Mouse (Mus musculus): ENCODE results near the gene Kif5a. TPM values are rescaled to one million over a fixed set of nuclear protein-coding genes. Genes with fewer than 3 reads are reported as not detected.

Gene Kif5a
- 0.06 TPM for polyA plus RNA-seq (2017; shearing (Covaris generic))

DNA sequence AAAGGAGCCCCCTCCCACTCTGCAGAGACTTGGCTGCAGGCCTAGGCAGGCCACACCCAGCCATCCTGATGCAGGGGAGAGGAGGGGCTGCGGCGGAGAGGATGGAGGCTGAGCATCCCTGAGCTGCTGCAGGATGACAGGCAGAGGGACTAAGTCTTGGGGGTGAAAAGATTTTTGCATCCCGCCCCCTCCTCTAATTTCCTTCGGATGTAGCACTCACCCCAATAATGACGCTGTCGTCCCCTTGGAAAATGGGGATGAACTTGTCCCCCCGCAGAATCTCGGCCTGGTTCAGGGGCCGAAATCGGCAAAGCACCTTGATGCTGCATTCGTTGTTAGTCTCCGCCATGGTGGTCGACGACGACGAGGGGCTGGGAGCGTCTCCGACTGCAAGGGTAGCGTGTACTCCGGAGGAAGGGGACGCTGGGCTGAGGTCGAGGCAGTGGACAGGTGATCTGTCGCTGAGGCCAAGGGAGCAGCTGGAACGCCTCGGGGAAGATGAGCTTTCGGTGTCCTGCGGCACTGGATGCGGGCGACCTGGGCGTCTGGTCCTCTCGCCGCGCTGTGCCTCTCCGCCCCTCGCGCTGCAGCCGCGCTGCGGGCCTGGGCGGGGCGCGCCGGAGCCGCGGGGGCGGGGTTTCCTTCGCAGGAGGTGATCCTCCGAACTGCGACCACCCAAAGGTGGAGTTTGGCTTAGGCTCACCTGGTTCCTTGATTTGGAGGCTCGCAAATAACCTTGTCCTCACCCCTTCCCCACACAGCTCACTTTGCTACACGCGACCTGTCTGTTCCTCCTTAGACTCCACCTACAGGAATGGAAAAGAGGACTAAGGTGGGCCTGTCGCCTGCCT is at the start of gene Kif5a:
Gene Kif5a, minus strand, starts transcription at position 801 of the 851 bp plus-strand sequence.

GRCm38 (mm10) chr10:127311476-127312355 is 48.6 kb upstream of the Kif5a start, which contains the start of gene Mars:
TSS of gene Mars (minus strand) at chr10:127311786.

GRCm38 (mm10) chr10:127288800-127289572 is 25.8 kb upstream of the Kif5a start, which contains the start of gene Mbd6:
TSS of gene Mbd6 (minus strand) at chr10:127289018.

DNA sequence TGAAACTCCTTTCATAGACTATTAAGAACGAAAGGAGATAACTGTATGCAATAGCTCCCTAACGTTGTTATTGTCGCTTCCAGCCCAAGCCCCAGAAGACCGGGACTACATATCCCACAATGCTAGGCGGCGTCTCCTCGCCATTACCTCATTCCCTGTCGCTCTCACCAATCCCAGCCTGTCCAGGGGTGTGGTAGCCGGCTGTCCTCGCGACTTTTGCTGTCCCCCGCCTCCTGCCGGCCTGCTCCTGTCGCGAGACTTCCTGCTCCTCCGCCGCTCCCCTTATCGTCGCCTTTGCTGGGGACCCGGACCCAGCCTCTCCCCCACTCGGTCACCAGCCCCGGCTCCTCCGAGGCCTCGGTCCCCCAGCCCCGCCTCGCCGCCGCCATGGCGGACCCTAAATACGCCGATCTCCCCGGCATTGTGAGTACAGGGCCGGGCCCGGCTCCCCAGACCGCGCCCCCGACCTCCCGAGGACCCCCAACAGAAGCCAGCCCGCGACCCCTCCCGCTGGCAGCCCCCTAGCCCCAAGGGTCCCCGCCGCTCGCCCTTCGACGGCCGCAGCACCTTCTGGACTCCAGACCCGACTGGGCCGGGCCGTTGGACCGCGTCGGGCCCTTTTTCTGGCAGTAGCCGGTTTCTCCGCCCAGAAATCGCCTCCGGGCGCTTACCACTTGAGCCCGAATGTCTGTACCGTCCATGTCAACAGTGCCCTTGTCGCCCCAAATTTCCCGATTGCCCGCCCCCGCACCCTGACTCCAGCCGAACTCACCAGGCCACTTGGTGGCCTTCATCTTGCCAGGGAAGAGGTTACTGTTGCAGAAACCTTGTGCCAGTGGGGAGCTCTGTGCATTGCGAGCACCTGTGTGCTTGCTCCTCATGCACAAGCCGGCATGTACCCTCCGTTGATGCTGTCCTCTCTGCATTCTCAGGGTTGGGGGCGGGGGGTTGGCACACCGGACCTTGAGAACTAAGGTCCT is 3.3 kb upstream of the Kif5a start, which contains the start of gene Dctn2:
Gene Dctn2, plus strand, starts transcription at position 257 of the 980 bp plus-strand sequence.

DNA sequence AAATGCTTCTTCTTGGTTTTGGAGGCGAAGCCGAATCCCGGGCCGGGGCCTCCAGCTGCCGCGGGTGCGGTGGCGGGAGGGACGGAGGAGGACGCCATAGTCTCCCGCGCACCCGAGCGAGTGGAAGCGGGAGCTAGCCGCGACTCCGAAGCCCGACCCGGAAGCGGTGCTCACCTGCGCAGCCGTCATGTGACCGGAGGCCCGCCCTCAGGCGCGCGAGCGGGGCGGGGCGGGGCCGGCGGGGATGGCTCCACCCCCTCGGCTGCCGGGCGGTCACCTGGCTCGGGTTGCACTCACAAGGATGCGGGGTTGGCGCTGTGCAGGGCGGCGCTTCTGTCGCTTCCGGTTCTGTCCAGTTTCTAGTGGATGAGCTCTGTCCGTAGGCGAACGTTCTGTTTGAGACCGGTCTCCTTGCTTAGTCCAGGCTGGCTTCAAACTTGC is 51.7 kb downstream of the Kif5a start, which contains the start of gene Pip4k2c:
Gene Pip4k2c, minus strand, starts transcription at position 172 of the 441 bp plus-strand sequence.

DNA sequence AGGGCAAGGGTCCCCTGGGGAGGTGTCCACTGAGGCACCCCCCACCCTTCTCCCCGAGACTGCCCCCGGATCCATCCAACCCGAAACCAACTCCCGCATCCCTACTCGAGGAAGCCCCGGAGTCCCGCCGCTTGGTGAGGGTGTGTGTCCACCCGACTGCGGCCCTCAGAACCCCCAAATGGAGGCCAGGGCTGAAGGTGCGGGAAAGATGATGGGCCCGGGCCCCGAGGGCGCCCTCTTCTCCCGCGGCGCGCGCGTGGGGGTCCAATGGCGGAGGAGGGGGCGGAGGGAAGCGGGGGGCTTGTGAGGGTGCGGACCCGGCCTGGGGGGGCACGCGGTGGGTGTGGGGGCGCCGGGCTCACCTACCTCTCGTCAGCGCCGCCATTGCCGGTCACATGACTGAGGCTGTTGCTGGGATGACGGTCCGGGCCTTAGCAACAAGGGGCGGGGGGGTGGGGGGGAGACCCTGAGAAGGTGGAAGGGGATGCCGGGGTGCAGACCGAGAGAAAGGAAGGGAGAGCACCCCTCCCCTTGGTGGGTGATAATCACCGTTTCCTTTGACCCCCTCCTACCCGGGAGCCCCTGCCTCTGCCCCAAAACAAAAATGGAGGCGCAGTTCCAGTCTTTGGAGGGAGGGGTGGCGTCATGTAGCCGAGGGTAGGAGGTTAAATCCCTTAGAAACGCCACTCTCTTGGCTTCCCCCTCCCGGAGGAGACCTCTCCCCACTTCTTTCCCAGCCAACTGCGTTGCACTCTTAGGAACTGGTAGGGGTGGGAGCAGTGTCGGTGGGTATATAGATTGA is 67.6 kb downstream of the Kif5a start, which contains the start of gene Dtx3:
Gene Dtx3, minus strand, starts transcription at position 401 of the 802 bp plus-strand sequence.

GRCm38 (mm10) chr10:127189651-127190381 is 73.3 kb downstream of the Kif5a start, which contains the start of gene Arhgef25:
TSS of gene Arhgef25 (minus strand) at chr10:127190083.

GRCm38 (mm10) chr10:127179871-127180694 is 83.1 kb downstream of the Kif5a start, which contains the start of gene Slc26a10:
TSS of gene Slc26a10 (minus strand) at chr10:127180645.

Other genes starting within 250 kb of the Kif5a start
- 21.8 TPM for gene Tsfm, start 232.5 kb downstream of the Kif5a start, polyA plus RNA-seq (2017; shearing (Covaris generic))
- 15.7 TPM for gene Mettl1, start 221.9 kb downstream of the Kif5a start, polyA plus RNA-seq (2017; shearing (Covaris generic))
- gene Eef1akmt3, start 221.8 kb downstream of the Kif5a start, polyA plus RNA-seq (2017; shearing (Covaris generic)) = 0.60 TPM
- gene Cyp27b1, start 215.1 kb downstream of the Kif5a start, polyA plus RNA-seq (2017; shearing (Covaris generic)) = not detected
- 1.4 TPM for gene March9, start 203.2 kb downstream of the Kif5a start, polyA plus RNA-seq (2017; shearing (Covaris generic))
- 188 TPM for gene Cdk4, start 199.8 kb downstream of the Kif5a start, polyA plus RNA-seq (2017; shearing (Covaris generic))
- 142 TPM for gene Tspan31, start 193.1 kb downstream of the Kif5a start, polyA plus RNA-seq (2017; shearing (Covaris generic))
- gene Agap2, start 188.1 kb downstream of the Kif5a start, polyA plus RNA-seq (2017; shearing (Covaris generic)) = 13.2 TPM
- 197 TPM for gene Os9, start 142.2 kb downstream of the Kif5a start, polyA plus RNA-seq (2017; shearing (Covaris generic))
- 801 TPM for gene B4galnt1, start 98.1 kb downstream of the Kif5a start, polyA plus RNA-seq (2017; shearing (Covaris generic))
- gene Slc26a10, start 82.7 kb downstream of the Kif5a start, polyA plus RNA-seq (2017; shearing (Covaris generic)) = 11.3 TPM
- not detected for gene Arhgef25, start 73.3 kb downstream of the Kif5a start, polyA plus RNA-seq (2017; shearing (Covaris generic))
- gene Dtx3, start 67.6 kb downstream of the Kif5a start, polyA plus RNA-seq (2017; shearing (Covaris generic)) = 90.2 TPM
- gene Pip4k2c, start 51.8 kb downstream of the Kif5a start, polyA plus RNA-seq (2017; shearing (Covaris generic)) = 26.3 TPM
- gene Dctn2, start 3.0 kb upstream of the Kif5a start, polyA plus RNA-seq (2017; shearing (Covaris generic)) = 69.5 TPM
- 3.4 TPM for gene Mbd6, start 25.7 kb upstream of the Kif5a start, polyA plus RNA-seq (2017; shearing (Covaris generic))
- gene Mars, start 48.4 kb upstream of the Kif5a start, polyA plus RNA-seq (2017; shearing (Covaris generic)) = 59.8 TPM
- gene Arhgap9, start 58.6 kb upstream of the Kif5a start, polyA plus RNA-seq (2017; shearing (Covaris generic)) = 174 TPM
- gene Gli1, start 78.6 kb upstream of the Kif5a start, polyA plus RNA-seq (2017; shearing (Covaris generic)) = not detected
- gene Inhbe, start 91.1 kb upstream of the Kif5a start, polyA plus RNA-seq (2017; shearing (Covaris generic)) = not detected
- gene Inhbc, start 107.1 kb upstream of the Kif5a start, polyA plus RNA-seq (2017; shearing (Covaris generic)) = not detected
- gene R3hdm2, start 117.0 kb upstream of the Kif5a start, polyA plus RNA-seq (2017; shearing (Covaris generic)) = 34.5 TPM
- not detected for gene Stac3, start 238.3 kb upstream of the Kif5a start, polyA plus RNA-seq (2017; shearing (Covaris generic))